Mouse (Mus musculus) olfactory bulb, adult 2 months (tissue): ENCODE results near the gene Ap5s1.

ENCODE experiments used
- CTCF ChIP-seq: fragments of 200-500 bp; IDR thresholded peaks from 2 replicates; pipeline ENCODE4 v1.5.1; 2012; ENCODE audit warnings: low read depth, mild to moderate bottlenecking, low read length, moderate library complexity; ENCODE audit not compliant: insufficient read depth
- POLR2A ChIP-seq: fragments of 200-500 bp; IDR thresholded peaks from 2 replicates; pipeline ENCODE4 v1.6.1; 2012; ENCODE audit warnings: mild to moderate bottlenecking, low read depth, low read length, moderate library complexity; ENCODE audit not compliant: insufficient read depth

DNA sequence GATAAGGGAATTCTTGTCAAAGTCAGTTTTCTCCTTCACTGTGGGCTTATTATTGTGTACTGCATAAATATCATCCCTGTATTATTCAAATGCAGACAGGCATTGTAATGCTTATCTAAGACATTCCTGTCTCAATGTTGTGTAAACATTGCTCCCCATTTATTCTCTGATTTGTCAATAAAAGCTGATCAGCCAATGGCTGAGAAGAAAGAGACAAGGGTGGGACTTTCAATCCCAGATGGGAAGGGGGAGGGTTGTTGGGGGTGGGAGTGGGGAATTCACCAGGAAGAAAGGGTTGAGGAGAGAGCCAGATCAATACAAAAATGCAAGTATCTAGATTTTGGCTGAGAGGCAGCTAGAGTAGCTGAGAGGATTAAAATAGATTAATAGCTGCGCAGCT, 38.0 kb upstream of the Ap5s1 start:
- TF ChIP-seq POLR2A (no peak), CTCF (no peak)
